Mouse (Mus musculus): ENCODE measurements around the gene N4bp1. TPM values are rescaled to one million over a fixed set of nuclear protein-coding genes. Genes with fewer than 3 reads are reported as not detected.

Gene N4bp1
- total and polyA plus RNA-seq, 2 experiments from 2014 or later = 3.8 to 7.6 TPM

GRCm38 (mm10) chr8:86820186-86820755, 64.8 kb downstream of the N4bp1 start:
- TF ChIP-seq CTCF (IDR thresholded peaks at IDR 0.05; ENCODE audit: low read depth) = no peak
- TF ChIP-seq EP300 (IDR thresholded peaks at IDR 0.05; ENCODE audit: low read depth) = no peak
- no peak for DNase-seq (ENCODE audit: low spot score)
- Histone ChIP-seq H3K36me3 (replicated peaks; ENCODE audit: control insufficient read depth, insufficient read depth, low read length) (no peaks in the 10 kb centered on the region), H3K4me1 (ENCODE audit: control insufficient read depth, insufficient read depth) (no peaks in the 10 kb centered on the region), H3K27me3 (ENCODE audit: control insufficient read depth, insufficient read depth, low read length) (no peaks in the 10 kb centered on the region), H3K9ac (replicated peaks; ENCODE audit: low read depth, low read length) (no peak overlapping the region), H3K27ac (ENCODE audit: low read depth) (no peak overlapping the region), H3K4me2 (ENCODE audit: low read depth, low read length) (no peak overlapping the region), H3K4me3 (ENCODE audit: low read depth, low read length) (no peak overlapping the region), H3K9me3 (replicated peaks; ENCODE audit: control insufficient read depth, low read length) (no peaks in the 10 kb centered on the region)
- WGBS = 63% methylated on average over 2 of the region's 2 CpGs
- ATAC-seq (ENCODE audit: insufficient read depth, low read depth) = no peak

GRCm38 (mm10) chr8:86819426-86819825, 65.6 kb downstream of the N4bp1 start:
- no peaks in the 10 kb centered on the region for H3K27me3 ChIP-seq (ENCODE audit: control insufficient read depth, insufficient read depth, low read length)
- H3K36me3 ChIP-seq (replicated peaks; ENCODE audit: control insufficient read depth, insufficient read depth, low read length) = no peaks in the 10 kb centered on the region
- no peak overlapping the region for H3K9ac ChIP-seq (replicated peaks; ENCODE audit: low read depth, low read length)
- 40% methylated on average over 6 of the region's 6 CpGs for WGBS
- H3K4me1 ChIP-seq (ENCODE audit: control insufficient read depth, insufficient read depth) = no peaks in the 10 kb centered on the region
- no peak overlapping the region for H3K27ac ChIP-seq (ENCODE audit: low read depth)
- H3K9me3 ChIP-seq (replicated peaks; ENCODE audit: control insufficient read depth, low read length) = no peaks in the 10 kb centered on the region
- TF ChIP-seq CTCF (IDR thresholded peaks at IDR 0.05; ENCODE audit: low read depth) (no peak), EP300 (IDR thresholded peaks at IDR 0.05; ENCODE audit: low read depth) (no peak)
- DNase-seq (ENCODE audit: low spot score) = no peak
- no peak overlapping the region for H3K4me3 ChIP-seq (ENCODE audit: low read depth, low read length)
- ATAC-seq (ENCODE audit: insufficient read depth, low read depth) = no peak
- no peak overlapping the region for H3K4me2 ChIP-seq (ENCODE audit: low read depth, low read length)

GRCm38 (mm10) chr8:86808990-86809960, 75.8 kb downstream of the N4bp1 start:
- Histone ChIP-seq H3K9ac (replicated peaks; ENCODE audit: low read depth, low read length) (no peak overlapping the region), H3K27ac (ENCODE audit: low read depth) (no peak overlapping the region), H3K4me2 (ENCODE audit: low read depth, low read length) (no peak overlapping the region), H3K4me3 (ENCODE audit: low read depth, low read length) (no peak overlapping the region), H3K4me1 (ENCODE audit: control insufficient read depth, insufficient read depth) (no peaks in the 10 kb centered on the region), H3K36me3 (replicated peaks; ENCODE audit: control insufficient read depth, insufficient read depth, low read length) (no peaks in the 10 kb centered on the region), H3K9me3 (replicated peaks; ENCODE audit: control insufficient read depth, low read length) (no peaks in the 10 kb centered on the region), H3K27me3 (ENCODE audit: control insufficient read depth, insufficient read depth, low read length) (no peaks in the 10 kb centered on the region)
- ATAC-seq (ENCODE audit: insufficient read depth, low read depth) (no peak), DNase-seq (ENCODE audit: low spot score) (no peak)
- WGBS = 76% methylated on average over 15 of the region's 15 CpGs
- no peak for TF ChIP-seq CTCF (IDR thresholded peaks at IDR 0.05; ENCODE audit: low read depth)
- TF ChIP-seq EP300 (IDR thresholded peaks at IDR 0.05; ENCODE audit: low read depth) = no peak

- Histone ChIP-seq H3K27ac (ENCODE audit: low read depth) (no peak overlapping the region), H3K4me1 (ENCODE audit: control insufficient read depth, insufficient read depth) (no peaks in the 10 kb centered on the region), H3K27me3 (ENCODE audit: control insufficient read depth, insufficient read depth, low read length) (no peaks in the 10 kb centered on the region), H3K36me3 (replicated peaks; ENCODE audit: control insufficient read depth, insufficient read depth, low read length) (no peaks in the 10 kb centered on the region), H3K9me3 (replicated peaks; ENCODE audit: control insufficient read depth, low read length) (no peaks in the 10 kb centered on the region), H3K4me2 (ENCODE audit: low read depth, low read length) (no peak overlapping the region), H3K9ac (replicated peaks; ENCODE audit: low read depth, low read length) (no peak overlapping the region), H3K4me3 (ENCODE audit: low read depth, low read length) (no peak overlapping the region)
- TF ChIP-seq CTCF (IDR thresholded peaks at IDR 0.05; ENCODE audit: low read depth) = peak; percentile 34
- no peak for TF ChIP-seq EP300 (IDR thresholded peaks at IDR 0.05; ENCODE audit: low read depth)
- DNase-seq (ENCODE audit: low spot score) (no peak), ATAC-seq (ENCODE audit: insufficient read depth, low read depth) (no peak)
- WGBS = 51% methylated on average over 5 of the region's 5 CpGs
Observed at GRCm38 (mm10) chr8:86808239-86808638, 76.8 kb downstream of the N4bp1 start.

- DNase-seq (ENCODE audit: low spot score) (no peak), ATAC-seq (ENCODE audit: insufficient read depth, low read depth) (no peak)
- Histone ChIP-seq H3K4me3 (ENCODE audit: low read depth, low read length) (no peak overlapping the region), H3K27ac (ENCODE audit: low read depth) (peak overlapping the region; percentile 39), H3K9me3 (replicated peaks; ENCODE audit: control insufficient read depth, low read length) (no peaks in the 10 kb centered on the region), H3K4me1 (ENCODE audit: control insufficient read depth, insufficient read depth) (peaks cover 4% of the 10 kb centered on the region; the same call in 1 of the 2 replicates), H3K27me3 (ENCODE audit: control insufficient read depth, insufficient read depth, low read length) (no peaks in the 10 kb centered on the region), H3K36me3 (replicated peaks; ENCODE audit: control insufficient read depth, insufficient read depth, low read length) (no peaks in the 10 kb centered on the region), H3K4me2 (ENCODE audit: low read depth, low read length) (no peak overlapping the region), H3K9ac (replicated peaks; ENCODE audit: low read depth, low read length) (no peak overlapping the region)
- 19% methylated on average over 6 of the region's 6 CpGs for WGBS
- TF ChIP-seq CTCF (IDR thresholded peaks at IDR 0.05; ENCODE audit: low read depth) (no peak), EP300 (IDR thresholded peaks at IDR 0.05; ENCODE audit: low read depth) (no peak)
Observed at GRCm38 (mm10) chr8:86801988-86802387, 83.1 kb downstream of the N4bp1 start.

Measured in heart, postnatal 0 days (tissue).